Mouse (Mus musculus): ENCODE measurements around the gene Gsap.

The Gsap gene

GRCm38 (mm10) chr5:21186821-21187220, 766 bp downstream of the Gsap start:
- no peak for DNase-seq

- no peak for DNase-seq
Observed at GRCm38 (mm10) chr5:21188435-21188834, 2.4 kb downstream of the Gsap start.

GRCm38 (mm10) chr5:21189036-21189435, 3.0 kb downstream of the Gsap start:
- no peak for DNase-seq

GRCm38 (mm10) chr5:21189460-21189859, 3.4 kb downstream of the Gsap start:
- no peak for DNase-seq

- no peak for DNase-seq
Observed at GRCm38 (mm10) chr5:21203504-21203903, 17.4 kb downstream of the Gsap start.

GRCm38 (mm10) chr5:21204157-21204556, 18.1 kb downstream of the Gsap start:
- no peak for DNase-seq

GRCm38 (mm10) chr5:21206014-21206413, 20.0 kb downstream of the Gsap start:
- DNase-seq = no peak

- DNase-seq = no peak
Observed at GRCm38 (mm10) chr5:21211406-21211805, 25.4 kb downstream of the Gsap start.

GRCm38 (mm10) chr5:21212933-21213332, 26.9 kb downstream of the Gsap start:
- DNase-seq = no peak

GRCm38 (mm10) chr5:21213801-21214200, 27.7 kb downstream of the Gsap start:
- no peak for DNase-seq

GRCm38 (mm10) chr5:21217453-21218294, 31.6 kb downstream of the Gsap start:
- DNase-seq = no peak

GRCm38 (mm10) chr5:21232876-21233275, 46.8 kb downstream of the Gsap start:
- DNase-seq = no peak

- no peak for DNase-seq
Observed at GRCm38 (mm10) chr5:21244575-21244974, 58.5 kb downstream of the Gsap start.

GRCm38 (mm10) chr5:21245241-21245640, 59.2 kb downstream of the Gsap start:
- DNase-seq = no peak

- DNase-seq = no peak
Observed at GRCm38 (mm10) chr5:21246794-21247193, 60.7 kb downstream of the Gsap start.

- no peak for DNase-seq
Observed at GRCm38 (mm10) chr5:21247916-21248315, 61.9 kb downstream of the Gsap start.

GRCm38 (mm10) chr5:21248834-21249233, 62.8 kb downstream of the Gsap start:
- no peak for DNase-seq

- DNase-seq = no peak
Observed at GRCm38 (mm10) chr5:21254731-21255525, 68.9 kb downstream of the Gsap start.

- DNase-seq = no peak
Observed at GRCm38 (mm10) chr5:21255551-21256132, 69.6 kb downstream of the Gsap start.

- DNase-seq = no peak
Observed at GRCm38 (mm10) chr5:21257126-21257525, 71.1 kb downstream of the Gsap start.

GRCm38 (mm10) chr5:21257806-21258205, 71.8 kb downstream of the Gsap start:
- no peak for DNase-seq

GRCm38 (mm10) chr5:21260746-21261145, 74.7 kb downstream of the Gsap start:
- DNase-seq = no peak

- DNase-seq = no peak
Observed at GRCm38 (mm10) chr5:21261202-21261844, 75.3 kb downstream of the Gsap start.

Measured in cerebellum, postnatal 14 days (tissue).